Mouse (Mus musculus) cerebellum, adult 2 months (tissue): ENCODE measurements around the gene Tdrd1.

Source experiments
- CTCF ChIP-seq: fragments of 200-500 bp; IDR thresholded peaks from 2 replicates; pipeline ENCODE4 v1.5.1; 2011; ENCODE audit warnings: low read depth, mild to moderate bottlenecking, control low read depth, low read length, moderate library complexity, borderline replicate concordance; ENCODE audit not compliant: insufficient read depth
- POLR2A ChIP-seq: fragments of 200-500 bp; IDR thresholded peaks from 2 replicates; pipeline ENCODE4 v1.6.1; 2011; ENCODE audit warnings: low read length, control low read depth, borderline replicate concordance; ENCODE audit not compliant: insufficient read depth

DNA sequence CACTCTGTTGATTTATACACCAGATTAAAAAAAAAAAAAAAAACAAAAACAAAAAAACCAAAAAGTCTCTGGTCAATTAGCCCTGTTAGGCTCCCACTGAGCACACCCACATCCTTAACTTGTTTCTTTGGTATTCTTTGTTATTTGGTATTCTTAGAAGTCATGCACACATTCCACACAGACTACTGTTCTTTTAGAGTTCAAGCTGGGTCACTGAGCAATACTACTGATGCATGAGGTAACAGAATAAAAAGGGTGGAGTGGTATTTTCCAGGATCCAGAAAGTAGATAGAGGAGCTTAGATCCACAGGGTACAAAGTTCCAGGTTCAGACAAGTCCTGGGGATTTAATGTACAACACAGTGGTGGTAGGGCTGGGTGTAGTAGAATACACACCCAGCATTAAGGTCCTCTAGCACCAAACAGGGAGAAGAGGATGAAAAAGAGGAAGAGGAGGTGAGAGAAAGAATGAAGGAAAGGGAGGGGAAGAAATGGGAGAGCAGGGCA lies 15.3 kb upstream of the Tdrd1 start:
- TF ChIP-seq POLR2A (no peak), CTCF (no peak)
